ENCODE assay signal across 20 mouse cellular contexts in genomic region chr3:101936369-101936768, GRCm38 (mm10). TPM values are rescaled to one million over a fixed set of nuclear protein-coding genes. Genes with fewer than 3 reads are reported as not detected.
A peak's percentile ranks its signal among the peaks of the same experiment; 100 is the strongest.
DNase-seq lines count a peak whose midpoint lies in the region; ATAC-seq and TF ChIP-seq lines count a peak whose summit lies in the region.
"Had no signal": no experiment of that assay in that cellular context is flagged by ENCODE, and none has a peak within 500 bp of the region (broad histone marks: within the 10 kb centered on the region; RNA-seq: fewer than 3 reads in every experiment).

No protein-coding gene starts in this region.

- H3K36me3 ChIP-seq in CH12.LX (replicated peaks in 1 of 2; ENCODE audit: control insufficient read depth in 1 of 2, insufficient read depth in 1 of 2, low read length in 1 of 2): no peaks in the 10 kb centered on the region
- H3K36me3 ChIP-seq in liver, embryonic 12.5 days: no peaks in the 10 kb centered on the region
- H3K36me3 ChIP-seq: G1E had no signal

- H3K4me2 ChIP-seq in CH12.LX (ENCODE audit: insufficient read depth, low read depth, poor library complexity, severe bottlenecking): no peak overlapping the region
- H3K4me2 ChIP-seq in liver, embryonic 12.5 days: no peak overlapping the region

- no peak for TF ChIP-seq EP300 in CH12.LX (IDR thresholded peaks at IDR 0.05; ENCODE audit: low read length)

- TF ChIP-seq RAD21 in CH12.LX (IDR thresholded peaks at IDR 0.05; ENCODE audit: low read depth, low read length): no peak

- DNase-seq in CH12.LX (ENCODE audit: extremely low read depth): no peak
- peak; percentile 19 for DNase-seq in Muller cell, postnatal 12 days (ENCODE audit: inconsistent ontology term)
- no peak for DNase-seq in retina, postnatal 1 day
- DNase-seq: adrenal gland, adult 2 months; adrenal gland, adult 8-10 months; adrenal gland, postnatal 10 days; adrenal gland, postnatal 14 days; adrenal gland, postnatal 25 days; adrenal gland, postnatal 36 days; B cell, adult 2 months; cerebellum, adult 11 months; cerebellum, adult 11-12 months; cerebellum, adult 18-20 months; cerebellum, adult 2 months; cerebellum, adult 8-10 months had no signal

- dilution Hi-C loops in CH12.LX (cut with MboI; ENCODE audit: extremely low pct_ligation_motif_present, extremely low pct_unique_long_range_greater_than_20kb, low sequenced_read_pairs): no loop called here

- WGBS in liver, embryonic 12.5 days (ENCODE audit: insufficient replicate concordance): 67% methylated on average over 3 of the region's 3 CpGs

- no peaks in the 10 kb centered on the region for H3K27me3 ChIP-seq in CH12.LX (replicated peaks)
- no peaks in the 10 kb centered on the region for H3K27me3 ChIP-seq in liver, embryonic 12.5 days (replicated peaks)
- H3K27me3 ChIP-seq: Patski had no signal

- TF ChIP-seq CTCF in CH12.LX (conservative IDR thresholded peaks at IDR 0.05 in 1 of 2, IDR thresholded peaks at IDR 0.05 in 1 of 2; ENCODE audit: low read depth in 2 of 2, low read length in 2 of 2): no peak

- no peak overlapping the region for H3K9ac ChIP-seq in CH12.LX (ENCODE audit: insufficient read depth, low read depth)
- no peak overlapping the region for H3K9ac ChIP-seq in liver, embryonic 12.5 days

- in situ Hi-C loops in CH12.LX (cut with MboI; ENCODE audit: low pct_ligation_motif_present, low pct_unique_long_range_greater_than_20kb, low sequenced_read_pairs): no loop called here

- no peak overlapping the region for H3K4me3 ChIP-seq in CH12.LX (replicated peaks in 1 of 3; ENCODE audit: low read depth in 2 of 3, low read length in 2 of 3, poor library complexity in 1 of 3)
- no peak overlapping the region for H3K4me3 ChIP-seq in liver, embryonic 12.5 days

- TF ChIP-seq POLR2A in CH12.LX (IDR thresholded peaks at IDR 0.05; ENCODE audit: low read depth, low read length): no peak

- H3K27ac ChIP-seq in CH12.LX (ENCODE audit: insufficient read depth, low read depth): no peak overlapping the region
- H3K27ac ChIP-seq in liver, embryonic 12.5 days: no peak overlapping the region

- H3K9me3 ChIP-seq in CH12.LX (replicated peaks; ENCODE audit: low read length): no peaks in the 10 kb centered on the region
- no peaks in the 10 kb centered on the region for H3K9me3 ChIP-seq in liver, embryonic 12.5 days (replicated peaks)
- H3K9me3 ChIP-seq: G1E had no signal

- H3K79me2 ChIP-seq in CH12.LX (replicated peaks; ENCODE audit: control insufficient read depth, extremely low read depth, insufficient read depth, poor library complexity, severe bottlenecking): no peaks in the 10 kb centered on the region

- H3K4me1 ChIP-seq in CH12.LX (ENCODE audit: control insufficient read depth in 1 of 2, insufficient read depth in 2 of 2): peaks cover 0 to 7% of the 10 kb centered on the region in 2 experiments; a peak in 3 of 4 replicates
- H3K4me1 ChIP-seq in liver, embryonic 12.5 days: 0 out of 2 replicates have a peak, but pooled peaks cover 12% of the 10 kb centered on the region

- no peak for ATAC-seq in liver, embryonic 12.5 days
- ATAC-seq: activated CD4-positive, CD25-positive, alpha-beta regulatory T cell, adult 4 months; CD4-positive, CD25-positive, alpha-beta regulatory T cell, adult 4 months; Patski had no signal

TF ChIP-seq in CH12.LX, 34 proteins besides CTCF, POLR2A, EP300 and RAD21:
- TF ChIP-seq JUND (conservative IDR thresholded peaks at IDR 0.05; ENCODE audit: low read depth, low read length): peak; percentile 54; the same call in 1 of the 2 replicates
- TF ChIP-seq ELF1 (IDR thresholded peaks at IDR 0.05; ENCODE audit: low read depth, low read length): no peak
- no peak for TF ChIP-seq ZC3H11A (IDR thresholded peaks at IDR 0.05; ENCODE audit: low read depth, low read length)
- no peak for TF ChIP-seq ETS1 (conservative IDR thresholded peaks at IDR 0.05; ENCODE audit: low read depth, low read length)
- TF ChIP-seq TBP (conservative IDR thresholded peaks at IDR 0.05; ENCODE audit: low read depth, low read length): no peak
- peak; percentile 54 for TF ChIP-seq ZNF384 (IDR thresholded peaks at IDR 0.05; ENCODE audit: low read depth, low read length)

RNA-seq across cellular contexts. Expression of gene Slc22a15, which starts 12.1 kb away (rescaled TPM):
- total RNA-seq in CH12.LX (2012; rRNA removed) (3.4 and 4.5 TPM in 2 replicates), CH12.LX (2014; rRNA removed) (1.6 and 1.8 TPM in 2 replicates)
- polyA plus RNA-seq in CH12.LX (2012; ENCODE audit: insufficient read length, low read depth): 7.4 and 7.6 TPM in 2 replicates
- polyA plus RNA-seq in liver, embryonic 12.5 days (2016; fragmentation: Nextera tagmentation; extraction: Ambion mirVana): 1.6 and 1.8 TPM in 2 replicates
- polyA plus RNA-seq: G1E had no signal
